Mouse (Mus musculus): ENCODE measurements around the gene Rpl11. TPM values are rescaled to one million over a fixed set of nuclear protein-coding genes. Genes with fewer than 3 reads are reported as not detected.

The Rpl11 gene
- total RNA-seq, 2 experiments from 2014 or later, result 262 to 295 TPM

DNA sequence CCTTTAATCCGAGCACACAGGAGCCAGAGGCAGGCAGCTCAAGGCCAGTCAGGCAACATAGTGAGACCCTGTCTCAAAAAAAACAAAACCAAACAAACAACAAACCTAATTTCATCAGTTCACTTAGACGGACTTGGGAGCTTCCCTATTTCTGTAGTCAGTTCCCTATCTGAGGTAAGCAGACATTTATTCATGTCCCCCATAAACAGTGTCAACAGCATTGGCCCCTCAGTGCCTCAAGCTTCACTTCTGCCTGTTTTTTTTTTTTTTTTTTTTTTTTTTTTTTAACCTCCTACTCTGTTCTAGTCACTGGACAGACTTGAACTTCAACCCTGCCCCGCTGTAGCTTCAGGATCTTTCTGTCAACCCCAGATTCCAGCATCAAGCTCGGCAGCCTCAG lies 18.1 kb downstream of the Rpl11 start:
- intact Hi-C loops (cut with DNase I), result no loop called here
- no peak for DNase-seq (ENCODE audit: extremely low spot score in 1 of 2, low spot score in 2 of 2)

DNA sequence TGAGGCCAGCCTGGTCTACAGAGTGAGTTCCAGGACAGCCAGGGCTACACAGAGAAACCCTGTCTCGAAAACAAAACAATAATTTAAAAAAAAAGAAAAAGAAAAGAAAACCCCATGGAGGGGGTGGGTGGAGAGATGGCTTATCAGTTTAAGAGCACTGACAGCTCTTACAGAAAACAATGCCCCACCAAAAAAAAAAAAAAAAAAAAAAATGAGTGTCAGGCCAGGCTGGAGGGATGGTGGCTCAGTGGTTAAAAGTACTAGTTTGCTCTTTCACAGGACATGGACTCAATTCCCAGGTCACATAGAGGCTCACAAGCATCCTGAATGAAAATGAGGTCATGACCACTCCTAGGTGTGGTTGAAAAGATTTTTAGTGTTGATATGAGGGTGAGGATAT lies 20.0 kb downstream of the Rpl11 start:
- intact Hi-C loops (cut with DNase I), result no loop called here
- DNase-seq (ENCODE audit: extremely low spot score in 1 of 2, low spot score in 2 of 2), result no peak

DNA sequence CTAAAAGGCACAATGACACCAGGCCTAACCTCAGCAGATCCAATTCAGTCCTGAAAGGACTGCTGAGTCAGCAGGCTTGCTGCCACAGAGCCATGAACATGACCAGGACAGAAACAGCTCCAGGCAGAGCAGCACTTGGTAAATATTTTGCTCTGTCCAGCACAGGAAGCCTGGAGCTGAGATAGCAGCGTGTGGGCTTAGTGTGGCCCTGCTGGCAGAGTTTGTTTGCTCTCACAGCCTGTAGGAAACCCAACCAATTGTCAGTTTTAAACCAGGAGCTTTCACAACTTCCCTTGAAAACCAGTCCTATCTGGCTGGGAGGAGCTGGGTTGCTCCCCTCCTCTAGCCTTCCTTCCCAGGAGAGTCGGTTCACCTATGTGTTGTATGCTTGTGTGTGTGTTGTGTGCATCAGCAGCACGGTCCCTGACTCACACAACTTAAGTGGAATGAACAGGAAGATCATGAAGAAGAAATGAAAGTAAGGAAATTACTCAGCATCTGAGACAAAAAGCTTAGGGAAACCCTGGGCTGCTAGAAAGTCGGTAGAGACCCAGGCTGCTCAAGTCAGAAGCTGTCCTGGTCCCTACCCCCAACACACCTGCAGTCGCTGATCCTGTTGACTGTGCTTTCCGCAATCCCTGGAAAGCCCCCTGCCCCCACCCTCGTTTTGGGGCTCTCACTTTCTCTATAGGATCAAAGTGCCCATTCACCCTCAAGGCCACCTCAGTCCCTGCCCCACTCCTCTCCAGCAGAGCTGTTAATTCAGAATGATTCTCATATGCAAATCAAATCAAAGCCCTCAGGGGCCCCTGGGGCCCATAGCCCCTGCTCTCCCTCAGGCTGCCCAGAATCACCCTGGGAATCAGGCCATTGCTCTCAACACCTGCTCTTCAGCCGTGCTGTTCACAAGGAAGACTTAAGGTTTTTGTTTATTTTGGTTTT lies 22.0 kb downstream of the Rpl11 start:
- DNase-seq (ENCODE audit: extremely low spot score in 1 of 2, low spot score in 2 of 2), result peak in 1 of 2 experiments; percentile 60
- intact Hi-C loops (cut with DNase I), result no loop called here

DNA sequence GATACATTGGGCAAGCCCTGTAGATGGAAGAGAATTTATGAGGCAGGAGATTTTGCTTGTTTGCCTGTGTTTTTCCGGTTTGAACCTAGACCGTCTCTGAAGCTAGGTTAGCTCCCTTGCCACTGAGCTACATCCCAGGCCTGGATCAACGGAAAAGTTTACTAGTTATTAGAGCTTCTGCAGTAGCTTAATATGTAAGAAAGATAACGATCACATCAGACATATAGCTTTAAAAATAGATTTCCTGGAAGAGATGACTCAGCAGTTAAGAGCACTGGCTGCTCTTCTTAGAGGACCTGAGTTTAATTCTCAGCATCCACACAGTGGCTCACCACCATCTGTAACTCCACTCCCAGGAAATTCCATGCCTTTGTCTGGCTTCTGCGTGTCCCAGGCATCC lies 24.5 kb downstream of the Rpl11 start:
- intact Hi-C loops (cut with DNase I), result no loop called here
- no peak for DNase-seq (ENCODE audit: extremely low spot score in 1 of 2, low spot score in 2 of 2)

DNA sequence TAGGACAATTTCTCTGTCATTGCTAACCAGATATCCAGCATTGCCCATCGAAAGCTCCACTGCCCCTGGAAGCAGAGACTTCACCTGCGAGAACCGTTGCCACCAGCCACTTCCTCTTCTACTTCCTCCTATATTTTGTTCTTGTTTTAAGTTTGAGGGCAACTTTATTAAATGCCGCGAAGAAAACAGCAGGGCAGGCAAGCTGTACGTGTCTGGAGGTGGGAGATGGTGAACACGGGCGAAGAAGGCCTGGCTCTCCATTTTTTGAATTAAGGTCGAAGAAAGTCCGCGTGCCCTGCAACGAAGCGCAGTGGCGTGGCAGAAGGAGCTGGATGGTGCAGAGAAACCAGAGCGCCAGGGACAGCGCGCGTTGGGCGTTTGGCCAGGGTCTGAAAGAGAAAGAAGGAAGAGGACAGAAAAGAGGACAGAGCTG lies 25.1 kb downstream of the Rpl11 start:
- DNase-seq (ENCODE audit: extremely low spot score in 1 of 2, low spot score in 2 of 2), result no peak
- intact Hi-C loops (cut with DNase I), result no loop called here

DNA sequence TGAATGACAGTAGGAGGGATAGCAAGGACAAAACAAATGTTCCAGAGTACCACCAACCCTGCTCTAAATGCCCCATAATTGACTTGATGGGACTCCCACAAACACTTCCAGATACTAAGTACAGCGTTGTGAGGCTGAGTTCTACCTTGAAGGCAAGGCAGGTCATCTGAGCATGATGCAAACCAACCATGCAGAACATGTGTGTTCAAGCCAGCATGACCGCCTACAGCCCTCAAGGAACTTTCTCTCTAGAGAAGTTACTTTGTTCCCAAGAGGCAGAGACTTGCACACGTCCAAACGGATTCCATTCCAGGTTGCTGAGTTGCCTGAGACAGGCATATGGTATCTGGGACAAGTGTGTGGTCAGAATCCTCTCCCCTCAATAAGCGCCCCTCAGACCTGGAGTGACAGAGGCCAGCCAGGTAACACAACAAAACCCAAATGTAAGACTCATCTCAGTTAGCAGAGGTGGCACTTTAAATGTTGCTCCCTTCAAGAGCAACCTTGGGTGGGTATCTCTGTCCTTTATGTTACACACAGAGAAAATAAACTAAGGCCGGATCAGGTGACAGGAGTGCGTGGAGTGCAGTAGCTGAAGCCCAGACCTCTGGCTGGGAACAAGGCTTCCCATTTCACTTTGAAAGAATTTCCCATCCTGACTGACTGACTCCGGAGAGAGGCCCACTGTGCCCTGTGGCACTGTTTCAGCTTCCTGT lies 25.7 kb downstream of the Rpl11 start:
- DNase-seq (ENCODE audit: extremely low spot score in 1 of 2, low spot score in 2 of 2), result no peak

DNA sequence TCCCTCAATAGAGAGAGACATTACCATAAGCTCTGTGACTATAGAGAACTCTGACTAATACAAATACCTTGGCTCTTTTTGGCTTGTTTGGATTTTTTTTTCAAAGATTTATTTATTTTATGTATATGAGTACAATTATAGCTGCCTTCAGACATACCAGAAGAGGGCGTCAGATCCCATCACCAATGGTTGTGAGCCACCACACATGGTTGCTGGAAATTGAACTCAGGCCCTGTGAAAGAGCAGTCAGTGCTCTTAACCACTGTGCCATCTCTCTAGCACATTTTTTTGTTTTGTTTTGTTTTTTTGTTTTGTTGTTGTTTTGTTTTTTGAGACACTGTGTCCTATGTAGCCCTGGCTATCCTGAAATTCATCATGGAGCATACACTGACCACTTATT lies 27.9 kb downstream of the Rpl11 start:
- no peak for DNase-seq (ENCODE audit: extremely low spot score in 1 of 2, low spot score in 2 of 2)
- intact Hi-C loops (cut with DNase I), result no loop called here

More for the DNA sequence above, 25.7 kb downstream of the Rpl11 start:
- intact Hi-C loops (cut with DNase I), result no loop called here

DNA sequence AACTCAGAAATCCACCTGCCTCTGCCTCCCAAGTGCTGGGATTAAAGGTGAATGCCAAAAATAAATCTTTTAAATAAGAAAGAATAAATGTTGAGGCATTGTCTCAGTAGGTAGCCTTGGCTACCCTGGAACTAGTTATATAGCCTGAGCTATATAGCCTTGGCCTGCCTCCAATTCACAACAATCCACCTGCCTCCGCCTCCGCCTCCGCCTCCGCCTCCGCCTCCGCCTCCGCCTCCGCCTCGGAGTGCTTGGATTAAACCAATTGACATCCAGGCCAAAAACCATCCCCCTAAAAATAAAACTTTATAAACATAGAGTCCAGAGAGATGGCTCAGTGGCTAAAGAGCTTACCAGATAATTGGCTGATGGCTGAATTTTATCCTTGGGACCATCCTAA lies 30.3 kb downstream of the Rpl11 start:
- intact Hi-C loops (cut with DNase I), result no loop called here
- DNase-seq (ENCODE audit: extremely low spot score in 1 of 2, low spot score in 2 of 2), result peak in 1 of 2 experiments; percentile 43

DNA sequence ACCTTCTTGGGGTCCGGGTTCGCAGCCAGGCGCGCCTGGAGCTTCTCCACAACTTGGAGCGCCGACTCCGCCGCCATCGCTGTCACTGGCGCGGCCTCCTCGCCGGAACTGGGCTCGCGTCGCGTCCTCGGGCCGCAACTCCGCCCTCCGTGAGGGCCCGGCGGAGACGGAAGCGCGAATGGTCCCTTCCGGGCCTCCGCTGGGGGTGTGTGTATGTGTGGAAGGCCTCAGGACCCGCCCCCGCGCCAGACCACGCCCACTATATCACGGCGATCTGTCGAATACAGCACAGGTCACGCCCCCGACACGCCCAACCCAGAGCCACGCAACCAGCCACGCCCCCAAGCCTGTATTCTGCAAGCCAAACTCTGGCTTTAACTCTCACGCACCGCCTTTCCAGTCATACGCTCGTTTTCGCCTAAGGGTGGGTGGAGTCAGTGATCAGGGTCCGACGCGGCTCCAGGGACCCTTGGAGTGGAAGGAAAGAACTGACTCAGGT lies 31.6 kb downstream of the Rpl11 start, which contains the start of gene Eloa:
TSS of gene Eloa (minus strand) at position 215 of the 499 bp plus-strand sequence.
- intact Hi-C loops (cut with DNase I), result no loop called here
- peak; percentile 99 to 100 for DNase-seq (ENCODE audit: extremely low spot score in 1 of 2, low spot score in 2 of 2)

DNA sequence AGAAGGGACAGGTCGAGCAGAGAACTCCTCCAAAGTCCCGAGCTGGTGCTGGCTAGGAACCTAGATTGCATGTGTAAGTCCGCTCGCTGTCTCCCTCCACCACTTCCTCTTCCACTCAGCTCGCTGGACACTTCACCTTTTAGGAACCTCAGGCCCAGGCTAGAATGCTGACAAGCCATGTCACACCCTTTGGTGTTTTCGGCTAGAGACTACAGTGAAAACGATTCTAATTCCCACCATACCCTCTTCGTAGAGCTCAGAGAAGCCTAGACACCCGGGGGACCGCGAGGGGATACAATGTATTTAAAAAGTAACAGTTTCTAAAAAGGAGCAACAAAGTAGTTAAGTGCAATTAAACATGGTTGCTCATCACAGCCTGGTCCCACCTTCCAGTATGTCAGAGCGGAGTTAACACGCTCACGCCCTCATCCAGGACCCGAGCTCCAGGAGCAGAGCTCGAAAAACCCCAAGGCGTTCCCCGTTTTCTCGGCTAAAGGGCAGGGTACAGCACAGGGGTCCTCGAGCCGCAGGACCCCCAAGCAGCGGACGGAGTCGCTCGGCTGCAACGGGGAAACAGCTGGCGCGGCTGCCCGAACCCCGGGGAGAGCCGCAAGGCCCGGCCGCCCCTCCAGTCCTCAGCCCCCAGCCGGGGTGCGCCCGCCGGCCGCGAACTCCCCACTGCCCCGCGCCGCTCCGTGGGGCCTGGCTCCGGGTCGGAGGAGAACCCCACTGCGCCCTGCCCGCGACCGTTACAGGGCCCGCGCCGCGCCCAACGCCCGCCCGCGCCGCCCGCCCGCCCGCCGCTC lies 32.3 kb downstream of the Rpl11 start:
- intact Hi-C loops (cut with DNase I), result no loop called here
- DNase-seq (ENCODE audit: extremely low spot score in 1 of 2, low spot score in 2 of 2), result peak in 1 of 2 experiments; percentile 5

DNA sequence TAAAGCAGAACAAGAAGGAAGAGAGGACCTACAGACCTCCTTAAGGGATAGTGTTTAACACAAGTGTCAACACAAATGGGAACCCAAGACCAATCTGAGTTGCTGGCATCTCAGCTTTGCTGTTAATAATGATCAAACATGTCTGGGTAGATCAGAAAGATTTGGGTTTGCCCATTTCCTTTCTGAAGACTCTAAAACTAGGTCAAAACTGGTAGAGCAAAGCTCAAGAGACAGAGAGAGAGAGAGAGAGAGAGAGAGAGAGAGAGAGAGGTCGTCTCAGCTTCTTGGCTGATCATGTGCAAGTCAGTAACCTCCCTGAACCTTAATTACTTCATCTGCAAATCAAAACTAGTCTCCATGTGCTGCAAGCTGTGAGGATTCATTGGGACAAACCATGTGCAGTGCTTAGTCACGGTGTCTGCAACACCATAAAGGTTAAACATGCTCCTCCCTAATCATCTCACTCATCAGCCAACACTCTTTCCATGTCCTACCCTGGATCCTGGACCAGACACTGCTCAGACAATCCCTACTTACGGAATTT lies 37.1 kb downstream of the Rpl11 start:
- intact Hi-C loops (cut with DNase I), result no loop called here
- DNase-seq (ENCODE audit: extremely low spot score in 1 of 2, low spot score in 2 of 2), result no peak

DNA sequence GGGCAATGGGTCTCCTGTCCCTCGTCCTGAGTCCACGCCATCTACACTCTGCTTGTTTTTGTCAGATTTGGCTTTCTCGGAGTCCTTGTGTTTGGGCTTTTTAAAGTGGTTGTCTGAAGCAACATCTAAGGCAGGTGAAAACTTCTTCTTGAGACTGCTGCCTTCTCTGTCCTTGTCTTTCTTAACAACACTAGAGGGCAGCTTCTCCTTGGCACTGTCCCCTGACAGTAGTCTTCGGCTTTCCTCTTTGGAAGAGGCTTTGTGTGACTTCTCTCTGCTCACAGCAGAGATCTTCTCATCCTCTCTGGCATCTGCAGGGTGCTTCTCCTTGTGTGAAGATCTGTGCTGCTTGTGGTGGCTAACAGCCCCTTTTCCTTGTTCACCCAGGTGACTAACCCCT lies 42.6 kb downstream of the Rpl11 start:
- intact Hi-C loops (cut with DNase I), result no loop called here
- no peak for DNase-seq (ENCODE audit: extremely low spot score in 1 of 2, low spot score in 2 of 2)

DNA sequence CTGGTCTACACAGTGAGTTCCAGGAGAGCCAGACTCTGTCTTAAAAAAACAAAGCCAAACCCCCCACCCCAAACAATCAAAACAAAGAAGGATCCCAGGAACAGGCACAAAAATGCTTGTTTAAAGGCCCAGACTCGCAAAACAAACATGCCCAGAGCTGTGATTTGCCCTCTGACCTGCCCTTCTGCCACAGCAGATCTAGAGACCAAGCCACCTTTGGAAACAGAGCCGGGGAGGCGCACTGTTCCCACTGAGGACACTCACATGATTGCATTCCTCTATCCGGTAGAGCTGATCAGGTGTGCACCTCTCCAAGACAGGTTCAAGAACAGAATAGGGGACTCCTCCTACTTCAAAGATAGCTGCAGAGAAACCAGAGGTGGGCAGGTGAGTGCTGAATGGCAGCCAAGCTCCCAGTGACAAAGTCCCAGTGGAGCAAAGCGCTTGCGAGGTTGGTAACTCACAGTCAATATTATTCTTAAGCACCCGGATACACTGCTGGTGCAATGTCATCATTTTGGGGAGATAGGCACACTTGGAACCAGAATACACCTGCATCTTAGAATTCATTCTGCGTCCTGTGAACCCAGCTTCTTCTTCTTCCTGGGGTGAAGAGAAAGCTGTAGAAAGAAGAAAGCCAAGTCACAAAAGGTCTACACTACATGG lies 44.3 kb downstream of the Rpl11 start:
- intact Hi-C loops (cut with DNase I), result no loop called here
- no peak for DNase-seq (ENCODE audit: extremely low spot score in 1 of 2, low spot score in 2 of 2)

DNA sequence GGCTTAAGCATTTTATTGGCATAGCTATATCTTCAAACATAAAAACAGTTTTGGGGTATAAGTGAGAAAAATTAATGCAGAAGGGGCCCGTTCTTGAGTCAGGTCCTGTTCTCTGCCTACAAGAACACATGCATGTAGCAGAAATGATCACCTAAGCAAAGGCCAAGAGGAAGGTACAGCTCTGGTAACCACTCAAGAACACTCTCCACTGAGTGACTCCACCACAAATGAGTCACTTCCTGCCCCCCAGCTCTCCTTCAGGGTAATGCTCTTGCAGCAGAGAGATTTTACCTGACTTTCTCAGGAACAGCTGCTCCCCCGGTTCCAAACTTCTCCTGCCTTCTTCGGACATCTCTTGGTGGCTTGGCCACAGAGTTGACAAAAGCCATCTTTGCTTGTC lies 46.4 kb downstream of the Rpl11 start:
- no peak for DNase-seq (ENCODE audit: extremely low spot score in 1 of 2, low spot score in 2 of 2)
- intact Hi-C loops (cut with DNase I), result no loop called here

DNA sequence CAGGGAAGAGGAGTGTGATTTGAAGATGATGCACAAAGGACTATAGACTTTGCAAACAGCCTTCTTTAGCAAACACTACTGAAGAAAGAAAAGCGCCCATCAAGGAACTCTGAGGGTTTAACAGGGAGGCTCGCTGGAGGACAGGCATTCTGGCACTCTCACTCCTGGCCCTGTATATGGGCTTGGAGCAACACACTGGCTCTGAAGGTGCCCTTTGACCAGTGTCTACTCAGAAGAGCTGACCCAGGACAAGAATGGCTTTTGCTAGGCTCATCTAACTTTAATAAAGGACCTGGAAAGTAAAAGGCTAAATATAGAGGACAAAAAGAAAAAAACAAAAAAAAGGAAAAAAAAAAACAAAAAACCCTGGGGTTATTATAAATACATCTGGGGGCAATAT lies 48.3 kb downstream of the Rpl11 start:
- intact Hi-C loops (cut with DNase I), result no loop called here
- DNase-seq (ENCODE audit: extremely low spot score in 1 of 2, low spot score in 2 of 2), result no peak

DNA sequence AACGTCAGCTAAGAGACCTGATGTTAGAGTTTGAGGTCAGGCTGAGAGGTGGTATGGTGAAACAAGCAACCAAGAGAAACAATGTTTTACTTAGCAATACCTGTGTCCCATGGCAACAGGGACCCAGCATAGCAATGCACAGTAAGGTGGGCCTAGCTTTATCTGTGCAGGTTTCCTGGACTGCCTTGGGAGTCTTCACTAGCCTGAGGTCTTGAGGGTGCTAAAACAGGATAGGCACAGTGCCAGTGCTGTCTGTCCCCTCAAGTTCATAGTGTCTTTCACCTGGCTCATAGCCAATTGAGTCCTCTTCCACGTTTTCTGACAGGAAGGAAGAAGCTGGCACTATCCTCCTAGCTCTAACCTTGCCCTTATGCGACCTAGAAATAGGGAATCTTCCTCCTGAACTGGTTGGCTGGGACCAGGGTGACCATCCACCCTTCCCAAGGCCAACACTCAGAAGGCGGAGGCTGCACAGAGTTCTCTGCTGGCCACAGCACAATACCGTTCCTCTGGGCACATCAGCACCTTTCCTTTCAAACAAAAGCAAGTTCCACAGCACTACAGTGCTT lies 49.0 kb downstream of the Rpl11 start:
- no peak for DNase-seq (ENCODE audit: extremely low spot score in 1 of 2, low spot score in 2 of 2)
- intact Hi-C loops (cut with DNase I), result no loop called here

DNA sequence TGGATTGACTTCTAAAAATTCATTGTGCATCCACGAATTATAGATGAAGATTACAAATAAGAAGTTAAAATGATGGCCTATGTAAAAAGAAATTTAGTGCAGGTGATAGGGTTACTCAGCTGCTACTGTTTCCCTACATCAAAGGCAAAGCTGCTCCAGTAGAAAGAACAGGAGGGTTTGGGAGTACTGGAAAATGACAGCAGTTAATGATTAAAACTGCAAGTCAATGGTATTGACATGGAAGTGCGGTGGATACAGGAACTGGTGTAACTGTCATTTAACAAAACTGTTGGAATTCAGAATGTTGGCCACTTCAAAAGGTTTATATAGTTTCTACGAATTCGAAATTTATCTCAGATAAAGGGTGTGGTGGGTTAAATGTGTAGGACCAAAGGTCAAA lies 58.1 kb downstream of the Rpl11 start:
- DNase-seq (ENCODE audit: extremely low spot score in 1 of 2, low spot score in 2 of 2), result no peak
- intact Hi-C loops (cut with DNase I), result no loop called here

DNA sequence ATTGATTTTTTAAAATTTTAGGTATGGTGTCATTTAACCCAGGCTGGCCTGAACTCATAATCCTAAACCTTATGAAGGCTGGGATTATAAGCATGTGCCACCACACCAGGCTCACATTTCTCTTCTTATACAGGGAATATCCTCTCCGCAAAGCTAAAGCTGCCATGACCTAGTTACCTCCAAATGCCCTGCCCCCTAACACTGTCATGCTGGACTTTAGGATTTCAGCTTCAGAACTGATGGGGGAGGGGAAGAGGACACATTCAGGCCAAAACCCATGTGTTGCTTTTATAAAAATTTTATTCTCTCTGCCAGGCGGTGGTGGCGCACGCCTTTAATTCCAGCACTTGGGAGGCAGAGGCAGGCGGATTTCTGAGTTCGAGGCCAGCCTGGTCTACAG lies 59.3 kb downstream of the Rpl11 start:
- no peak for DNase-seq (ENCODE audit: extremely low spot score in 1 of 2, low spot score in 2 of 2)
- intact Hi-C loops (cut with DNase I), result no loop called here

Measured in left cerebral cortex, postnatal 10 days (tissue).